Mouse (Mus musculus) liver, adult 2 months (tissue): Measurements from ENCODE around the gene Gm43738. TPM values are rescaled to one million over a fixed set of nuclear protein-coding genes. Genes with fewer than 3 reads are reported as not detected.

Experiments used
- DNase-seq: peaks from one replicate; pipeline ENCODE4 v3.0.0-alpha.2; 2011; ENCODE audit warnings: low read depth, low spot score; ENCODE audit errors: extremely low read depth
- H3K27ac ChIP-seq: fragments of 200-500 bp; replicated peaks from 2 replicates; pipeline ENCODE4 v1.5.1; 2012; ENCODE audit warnings: low read depth, mild to moderate bottlenecking, control low read depth, inconsistent platforms, low read length; ENCODE audit not compliant: insufficient read depth
- H3K27me3 ChIP-seq: fragments of 200-500 bp; 2 replicates; pipeline ENCODE4 v1.6.1; 2012; ENCODE audit warnings: mild to moderate bottlenecking, moderate library complexity, low read length, inconsistent platforms; ENCODE audit not compliant: control insufficient read depth, insufficient read depth
- H3K36me3 ChIP-seq: fragments of 200-500 bp; 2 replicates; pipeline ENCODE4 v1.6.1; 2012; ENCODE audit warnings: low read length, inconsistent platforms; ENCODE audit not compliant: control insufficient read depth, insufficient read depth
- H3K4me1 ChIP-seq: fragments of 200-500 bp; 2 replicates; pipeline ENCODE4 v1.6.1; 2011; ENCODE audit warnings: low read length; ENCODE audit not compliant: control insufficient read depth, insufficient read depth
- H3K4me3 ChIP-seq: fragments of 200-500 bp; 2 replicates; pipeline ENCODE4 v1.5.1; 2011; ENCODE audit warnings: low read depth, mild to moderate bottlenecking, control low read depth, low read length, moderate library complexity; ENCODE audit not compliant: insufficient read depth
- H3K79me2 ChIP-seq: fragments of 200-500 bp; 2 replicates; pipeline ENCODE4 v1.6.1; 2012; ENCODE audit warnings: inconsistent platforms, mild to moderate bottlenecking, low read length, moderate library complexity; ENCODE audit not compliant: control insufficient read depth, insufficient read depth
- H3K9ac ChIP-seq: fragments of 200-500 bp; 2 replicates; pipeline ENCODE4 v1.6.1; 2012; ENCODE audit warnings: low read depth, mild to moderate bottlenecking, control low read depth, inconsistent platforms, low read length
- CTCF ChIP-seq: fragments of 200-500 bp; IDR thresholded peaks from 2 replicates; pipeline ENCODE4 v1.5.1; 2011; ENCODE audit warnings: low read depth, low read length, control low read depth
- POLR2A ChIP-seq: fragments of 200-500 bp; IDR thresholded peaks from 2 replicates; pipeline ENCODE4 v1.6.1; 2011; ENCODE audit warnings: low read length, control low read depth; ENCODE audit not compliant: insufficient read depth; ENCODE audit errors: extremely low read depth
- WGBS: fragments of 180-500 bp; shearing (Covaris S2); methylation state at CpG from one replicate; pipeline ENCODE4 v1.1.7; 2018; 5-methylcytosine and 5-hydroxymethylcytosine counted together
- polyA plus RNA-seq: library from polyadenylated mRNA; depleted of rRNA; stranded (reverse); fragments of >200 nt; gene quantifications from 2 replicates; pipeline ENCODE4 v1.2.3, GENCODE M21; 2012
- total RNA-seq: library from RNA; depleted of rRNA; stranded (reverse); fragments of >200 nt; gene quantifications from 2 replicates; pipeline ENCODE4 v1.2.3, GENCODE M21; 2014

Gene Gm43738
- total and polyA plus RNA-seq, 2 experiments = 0.05 TPM; not detected in 1

GRCm38 (mm10) chr3:89108146-89108545, 7.2 kb upstream of the Gm43738 start:
- WGBS = 17% methylated on average over 1 of the region's 1 CpGs
- DNase-seq = peak; percentile 90
- TF ChIP-seq POLR2A (no peak), CTCF (no peak)
- Histone ChIP-seq H3K27ac (no peak overlapping the region), H3K9ac (no peak overlapping the region), H3K27me3 (no peaks in the 10 kb centered on the region), H3K4me3 (no peak overlapping the region), H3K4me1 (peaks cover 11% of the 10 kb centered on the region), H3K79me2 (no peaks in the 10 kb centered on the region), H3K36me3 (no peaks in the 10 kb centered on the region)

DNA sequence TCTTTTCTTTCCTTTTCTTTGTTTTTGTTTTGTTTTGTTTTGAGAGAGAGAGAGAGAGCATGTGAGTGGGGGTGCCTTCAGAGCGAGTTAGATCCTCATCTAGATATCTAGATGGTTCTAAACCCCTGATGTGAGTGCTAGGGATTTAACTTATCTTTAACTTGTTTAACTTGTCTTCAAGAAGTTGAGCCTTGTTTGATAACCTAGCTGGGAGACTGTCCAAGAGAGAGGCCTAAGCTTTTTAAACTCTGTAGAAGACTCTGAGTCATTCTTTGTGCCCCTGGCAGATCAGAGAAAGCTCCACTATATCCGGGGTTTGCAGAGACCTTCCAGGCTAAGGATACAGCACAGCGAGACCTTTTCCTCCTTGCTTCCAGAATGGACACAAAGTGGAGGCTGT, 6.6 kb upstream of the Gm43738 start:
- WGBS = 67% methylated on average over 3 of the region's 3 CpGs
- no peak for TF ChIP-seq POLR2A
- TF ChIP-seq CTCF = no peak
- no peak overlapping the region for H3K4me3 ChIP-seq

GRCm38 (mm10) chr3:89106881-89107280, 6.0 kb upstream of the Gm43738 start:
- DNase-seq = no peak
- H3K27me3 ChIP-seq = no peaks in the 10 kb centered on the region
- H3K27ac ChIP-seq = no peak overlapping the region
- H3K9ac ChIP-seq = no peak overlapping the region
- peaks cover 16% of the 10 kb centered on the region for H3K4me1 ChIP-seq
- no peak for TF ChIP-seq CTCF
- no peak for TF ChIP-seq POLR2A
- no peaks in the 10 kb centered on the region for H3K79me2 ChIP-seq
- H3K4me3 ChIP-seq = no peak overlapping the region
- no peaks in the 10 kb centered on the region for H3K36me3 ChIP-seq

More for the DNA sequence above, 6.6 kb upstream of the Gm43738 start:
- H3K27ac ChIP-seq = no peak overlapping the region
- DNase-seq = no peak
- H3K4me1 ChIP-seq = peaks cover 16% of the 10 kb centered on the region
- H3K27me3 ChIP-seq = no peaks in the 10 kb centered on the region
- H3K36me3 ChIP-seq = no peaks in the 10 kb centered on the region
- H3K9ac ChIP-seq = no peak overlapping the region
- H3K79me2 ChIP-seq = no peaks in the 10 kb centered on the region

DNA sequence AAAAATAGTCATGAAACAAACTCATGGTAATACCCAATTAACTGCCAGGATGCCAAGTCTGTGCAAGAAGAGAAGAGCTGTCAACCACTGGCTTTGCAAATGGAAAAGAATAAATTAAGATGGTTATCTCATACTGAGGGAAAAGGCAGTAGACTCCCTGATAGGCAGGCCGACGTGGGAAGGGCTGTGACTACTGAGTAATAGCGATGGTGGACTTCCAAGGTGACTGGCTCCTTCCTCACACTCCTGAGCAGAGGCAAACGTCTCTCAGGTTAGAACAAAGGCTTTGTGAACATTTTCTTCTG, 2.3 kb upstream of the Gm43738 start:
- 29% methylated on average over 4 of the region's 4 CpGs for WGBS
- H3K27ac ChIP-seq = peak overlapping the region; percentile 57
- DNase-seq = no peak
- no peak for TF ChIP-seq POLR2A
- TF ChIP-seq CTCF = no peak
- peaks cover 30% of the 10 kb centered on the region for H3K4me1 ChIP-seq
- no peak overlapping the region for H3K4me3 ChIP-seq
- H3K27me3 ChIP-seq = no peaks in the 10 kb centered on the region
- H3K9ac ChIP-seq = 0 out of 2 replicates have a peak overlapping the region, but pooled peaks have one; percentile 18
- no peaks in the 10 kb centered on the region for H3K79me2 ChIP-seq
- H3K36me3 ChIP-seq = peaks cover 9% of the 10 kb centered on the region

DNA sequence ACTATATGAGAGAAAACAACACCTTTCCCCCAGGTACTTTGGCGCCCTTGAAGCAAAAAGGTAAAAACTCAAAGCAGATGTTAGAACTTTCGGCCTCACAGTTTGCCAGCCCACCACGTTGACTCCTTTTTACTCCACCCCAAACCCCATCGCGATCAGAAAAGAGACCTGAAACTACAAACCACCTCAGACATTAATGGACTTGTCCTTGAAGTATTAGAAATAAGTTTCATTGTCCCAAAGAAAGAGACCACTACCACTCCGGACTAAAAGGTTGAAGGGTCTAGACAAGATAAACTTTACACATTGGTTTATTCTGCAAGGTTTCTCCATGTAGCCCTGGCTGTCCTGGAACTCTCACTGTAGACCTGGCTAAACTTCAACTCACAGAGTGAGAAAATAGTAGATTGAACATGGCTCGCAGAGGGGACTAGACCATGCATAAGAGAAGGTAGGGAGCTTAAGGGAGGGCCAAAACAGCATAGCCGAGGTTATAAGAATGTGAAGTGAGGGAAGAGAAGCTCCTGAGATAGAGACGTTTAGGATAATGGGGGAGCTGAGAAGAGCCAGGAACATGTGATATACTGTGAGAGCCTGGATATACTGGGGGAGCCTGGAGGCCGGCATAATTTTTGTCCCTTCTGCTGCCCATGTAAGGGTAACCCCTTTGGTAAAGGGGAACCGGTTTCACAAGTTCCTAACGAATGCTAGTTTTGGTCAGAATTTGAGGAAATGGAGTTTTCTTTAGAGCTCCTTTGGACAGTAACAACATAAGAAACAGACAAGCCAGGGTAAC, 1.8 kb upstream of the Gm43738 start:
- no peak overlapping the region for H3K9ac ChIP-seq
- H3K27me3 ChIP-seq = no peaks in the 10 kb centered on the region
- peak; percentile 34 for DNase-seq
- peaks cover 13% of the 10 kb centered on the region for H3K36me3 ChIP-seq
- no peaks in the 10 kb centered on the region for H3K79me2 ChIP-seq
- peaks cover 30% of the 10 kb centered on the region for H3K4me1 ChIP-seq
- TF ChIP-seq POLR2A (no peak), CTCF (no peak)
- WGBS = 58% methylated on average over 12 of the region's 12 CpGs
- no peak overlapping the region for H3K4me3 ChIP-seq
- peak overlapping the region; percentile 57 for H3K27ac ChIP-seq

DNA sequence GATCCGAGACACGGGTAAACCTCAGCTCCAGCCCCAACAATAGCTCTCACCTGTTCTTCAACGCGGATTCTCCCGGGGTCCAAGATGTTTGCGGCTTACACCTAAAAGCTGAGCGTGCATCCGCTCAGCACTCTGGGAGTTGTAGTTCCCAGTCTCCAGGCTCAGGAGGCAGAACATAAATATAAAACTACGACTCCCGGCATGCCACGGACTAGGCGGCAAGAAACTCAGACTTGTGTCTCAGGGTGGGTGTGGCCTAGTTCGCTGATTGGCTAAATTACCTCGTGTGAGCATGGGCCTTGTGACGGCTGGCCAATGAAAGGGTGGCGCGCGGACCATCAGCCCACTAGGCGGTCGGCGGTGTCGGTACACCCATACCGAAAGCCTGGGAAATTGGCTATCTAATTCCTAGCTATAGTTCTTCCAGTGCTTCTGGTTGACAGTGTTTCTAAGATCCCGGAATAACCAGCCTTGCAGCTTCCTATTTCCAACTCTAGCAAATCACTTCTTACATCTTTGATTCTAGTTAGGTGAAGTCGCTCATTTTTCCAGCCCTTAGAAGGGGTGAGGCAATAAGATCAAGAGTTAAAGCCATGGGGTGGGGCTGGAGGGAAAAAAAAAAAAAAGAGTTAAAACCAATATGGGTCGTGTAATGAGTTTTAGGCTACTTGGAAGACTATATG, 1.1 kb upstream of the Gm43738 start, which contains the start of gene Fdps:
Fdps (minus strand) TSS at position 148 of the 683 bp plus-strand sequence.
- H3K4me3 ChIP-seq = peak within 1 kb of the TSS; percentile 89
- peak; percentile 76; the same call in 1 of the 2 replicates for TF ChIP-seq POLR2A
- no peak for TF ChIP-seq CTCF
- peaks cover 19% of the 10 kb centered on the region for H3K36me3 ChIP-seq
- no peaks in the 10 kb centered on the region for H3K79me2 ChIP-seq
- DNase-seq = peak; percentile 100
- H3K4me1 ChIP-seq = peaks cover 30% of the 10 kb centered on the region
- WGBS = under 1% methylated on average over 26 of the region's 26 CpGs
- H3K27ac ChIP-seq = peak within 1 kb of the TSS; percentile 83
- H3K9ac ChIP-seq = peak within 1 kb of the TSS; percentile 88
- no peaks in the 10 kb centered on the region for H3K27me3 ChIP-seq
